Mouse (Mus musculus) hindbrain, embryonic 11.5 days (tissue): ENCODE results near the gene Il20. TPM values are rescaled to one million over a fixed set of nuclear protein-coding genes. Genes with fewer than 3 reads are reported as not detected.

ENCODE experiments used
- ATAC-seq: fragments of 200-750 bp; cut with Nextera tagmentation; 2 replicates; pipeline ENCODE4 v1.8.0; 2017; ENCODE audit warnings: mild to moderate bottlenecking, moderate TSS enrichment, moderate library complexity; ENCODE audit not compliant: low FRiP score
- DNase-seq: peaks from one replicate; pipeline ENCODE4 v3.0.0-alpha.2; 2015; ENCODE audit warnings: low spot score
- H3K27ac ChIP-seq: fragments of 300-500 bp; sonication (generic); 2 replicates; pipeline ENCODE4 v1.5.1; 2014; ENCODE audit warnings: mild to moderate bottlenecking, low read depth, low read length
- H3K27me3 ChIP-seq: fragments of 300-500 bp; sonication (generic); 2 replicates; pipeline ENCODE4 v1.6.1; 2014; ENCODE audit warnings: mild to moderate bottlenecking, low read length, moderate library complexity, mixed read lengths; ENCODE audit not compliant: control insufficient read depth, insufficient read depth
- H3K36me3 ChIP-seq: fragments of 300-500 bp; sonication (generic); 2 replicates; pipeline ENCODE4 v1.6.1; 2014; ENCODE audit warnings: mild to moderate bottlenecking, low read length, moderate library complexity, mixed read lengths; ENCODE audit not compliant: control insufficient read depth, insufficient read depth
- H3K4me1 ChIP-seq: fragments of 300-500 bp; sonication (generic); replicated peaks from 2 replicates; pipeline ENCODE4 v1.6.1; 2014; ENCODE audit warnings: low read length, mixed read lengths; ENCODE audit not compliant: control insufficient read depth, insufficient read depth
- H3K4me2 ChIP-seq: fragments of 300-500 bp; sonication (generic); replicated peaks from 2 replicates; pipeline ENCODE4 v1.6.1; 2014; ENCODE audit warnings: mild to moderate bottlenecking, low read depth, low read length
- H3K4me3 ChIP-seq: fragments of 300-500 bp; sonication (generic); 2 replicates; pipeline ENCODE4 v1.5.1; 2014; ENCODE audit warnings: low read depth, low read length
- H3K9ac ChIP-seq: fragments of 300-500 bp; sonication (generic); 2 replicates; pipeline ENCODE4 v1.6.1; 2014; ENCODE audit warnings: low read depth, low read length
- H3K9me3 ChIP-seq: fragments of 300-500 bp; sonication (generic); 2 replicates; pipeline ENCODE4 v1.6.1; 2016; ENCODE audit warnings: low read length; ENCODE audit not compliant: control insufficient read depth
- WGBS: fragments of 180-500 bp; shearing (Covaris S2); extraction: QIAGEN DNeasy Blood & Tissue Kit; methylation state at CpG from one replicate; pipeline ENCODE4 v1.1.7; 2014; 5-methylcytosine and 5-hydroxymethylcytosine counted together
- polyA plus RNA-seq: library from polyadenylated mRNA; unstranded; fragments of >200 nt; fragmentation: Nextera tagmentation; extraction: Ambion mirVana; gene quantifications from 2 replicates; pipeline ENCODE4 v1.2.1, GENCODE M21; 2014

Gene Il20
- polyA plus RNA-seq, 1 experiment from 2014 or later = not detected

- no peak overlapping the region for H3K4me2 ChIP-seq
- peaks cover 11% of the 10 kb centered on the region for H3K27me3 ChIP-seq
- ATAC-seq = 0 out of 2 replicates have a peak, but pooled peaks have one; percentile 25
- peak; percentile 87 for DNase-seq
- H3K27ac ChIP-seq = no peak overlapping the region
- H3K4me3 ChIP-seq = no peak overlapping the region
- no peak overlapping the region for H3K9ac ChIP-seq
- H3K4me1 ChIP-seq = no peaks in the 10 kb centered on the region
- H3K9me3 ChIP-seq = no peaks in the 10 kb centered on the region
- WGBS = 25% methylated on average over 3 of the region's 3 CpGs
- H3K36me3 ChIP-seq = no peaks in the 10 kb centered on the region
Observed at GRCm38 (mm10) chr1:130876931-130877509, 34.2 kb downstream of the Il20 start.

- ATAC-seq = no peak
- WGBS = 76% methylated on average over 3 of the region's 3 CpGs
Observed at GRCm38 (mm10) chr1:130875910-130876309, 35.3 kb downstream of the Il20 start.

GRCm38 (mm10) chr1:130875139-130875538 is 36.1 kb downstream of the Il20 start:
- peaks cover 11% of the 10 kb centered on the region for H3K27me3 ChIP-seq
- no peak overlapping the region for H3K9ac ChIP-seq
- DNase-seq = peak; percentile 58
- H3K4me1 ChIP-seq = no peaks in the 10 kb centered on the region
- 35% methylated on average over 3 of the region's 3 CpGs for WGBS
- no peak overlapping the region for H3K4me2 ChIP-seq
- H3K27ac ChIP-seq = no peak overlapping the region
- ATAC-seq = no peak
- H3K4me3 ChIP-seq = no peak overlapping the region
- H3K9me3 ChIP-seq = no peaks in the 10 kb centered on the region
- H3K36me3 ChIP-seq = no peaks in the 10 kb centered on the region

More at GRCm38 (mm10) chr1:130875910-130876309, 35.3 kb downstream of the Il20 start:
- no peak overlapping the region for H3K4me2 ChIP-seq
- no peaks in the 10 kb centered on the region for H3K4me1 ChIP-seq
- H3K9ac ChIP-seq = no peak overlapping the region
- H3K27me3 ChIP-seq = peaks cover 11% of the 10 kb centered on the region
- H3K36me3 ChIP-seq = no peaks in the 10 kb centered on the region
- H3K9me3 ChIP-seq = no peaks in the 10 kb centered on the region
- H3K27ac ChIP-seq = no peak overlapping the region
- no peak for DNase-seq
- H3K4me3 ChIP-seq = no peak overlapping the region

GRCm38 (mm10) chr1:130872912-130873311 is 38.3 kb downstream of the Il20 start:
- no peaks in the 10 kb centered on the region for H3K9me3 ChIP-seq
- no peaks in the 10 kb centered on the region for H3K4me1 ChIP-seq
- no peak overlapping the region for H3K4me2 ChIP-seq
- H3K36me3 ChIP-seq = no peaks in the 10 kb centered on the region
- 91% methylated on average over 2 of the region's 2 CpGs for WGBS
- H3K9ac ChIP-seq = no peak overlapping the region
- no peak for ATAC-seq
- no peak overlapping the region for H3K27ac ChIP-seq
- no peak overlapping the region for H3K4me3 ChIP-seq
- peaks cover 7% of the 10 kb centered on the region for H3K27me3 ChIP-seq
- no peak for DNase-seq

GRCm38 (mm10) chr1:130865541-130866221 is 45.6 kb downstream of the Il20 start, which contains the start of gene Fcmr:
Gene Fcmr, plus strand, starts transcription at chr1:130865669.
- no peak within 1 kb of the TSS for H3K9ac ChIP-seq
- H3K27me3 ChIP-seq = no peaks in the 10 kb centered on the region
- H3K36me3 ChIP-seq = no peaks in the 10 kb centered on the region
- no peak within 1 kb of the TSS for H3K4me2 ChIP-seq
- ATAC-seq (no peak), DNase-seq (no peak)
- 88% methylated on average over 7 of the region's 7 CpGs for WGBS
- H3K4me3 ChIP-seq = no peak within 1 kb of the TSS
- H3K4me1 ChIP-seq = no peaks in the 10 kb centered on the region
- no peaks in the 10 kb centered on the region for H3K9me3 ChIP-seq
- no peak within 1 kb of the TSS for H3K27ac ChIP-seq

GRCm38 (mm10) chr1:130864741-130865140 is 46.5 kb downstream of the Il20 start:
- 87% methylated on average over 5 of the region's 5 CpGs for WGBS
- Histone ChIP-seq H3K4me3 (no peak overlapping the region), H3K9me3 (no peaks in the 10 kb centered on the region), H3K27me3 (no peaks in the 10 kb centered on the region), H3K9ac (no peak overlapping the region), H3K27ac (no peak overlapping the region), H3K36me3 (no peaks in the 10 kb centered on the region), H3K4me1 (no peaks in the 10 kb centered on the region), H3K4me2 (no peak overlapping the region)
- no peak for DNase-seq
- ATAC-seq = no peak

- 80% methylated on average over 4 of the region's 4 CpGs for WGBS
- H3K4me2 ChIP-seq = no peak overlapping the region
- DNase-seq = no peak
- ATAC-seq = no peak
- no peaks in the 10 kb centered on the region for H3K27me3 ChIP-seq
- H3K4me3 ChIP-seq = no peak overlapping the region
- no peaks in the 10 kb centered on the region for H3K4me1 ChIP-seq
- H3K27ac ChIP-seq = no peak overlapping the region
- H3K9ac ChIP-seq = no peak overlapping the region
- H3K36me3 ChIP-seq = no peaks in the 10 kb centered on the region
- H3K9me3 ChIP-seq = no peaks in the 10 kb centered on the region
Observed at GRCm38 (mm10) chr1:130864238-130864637, 47.0 kb downstream of the Il20 start.

- H3K27me3 ChIP-seq = no peaks in the 10 kb centered on the region
- DNase-seq (no peak), ATAC-seq (no peak)
- H3K9ac ChIP-seq = no peak overlapping the region
- H3K27ac ChIP-seq = no peak overlapping the region
- no peaks in the 10 kb centered on the region for H3K36me3 ChIP-seq
- no peaks in the 10 kb centered on the region for H3K4me1 ChIP-seq
- H3K4me2 ChIP-seq = no peak overlapping the region
- 84% methylated on average over 4 of the region's 4 CpGs for WGBS
- H3K9me3 ChIP-seq = no peaks in the 10 kb centered on the region
- H3K4me3 ChIP-seq = no peak overlapping the region
Observed at GRCm38 (mm10) chr1:130857456-130857855, 53.8 kb downstream of the Il20 start.
